11 mouse cellular contexts compared by ENCODE assay signal in the genomic region with DNA sequence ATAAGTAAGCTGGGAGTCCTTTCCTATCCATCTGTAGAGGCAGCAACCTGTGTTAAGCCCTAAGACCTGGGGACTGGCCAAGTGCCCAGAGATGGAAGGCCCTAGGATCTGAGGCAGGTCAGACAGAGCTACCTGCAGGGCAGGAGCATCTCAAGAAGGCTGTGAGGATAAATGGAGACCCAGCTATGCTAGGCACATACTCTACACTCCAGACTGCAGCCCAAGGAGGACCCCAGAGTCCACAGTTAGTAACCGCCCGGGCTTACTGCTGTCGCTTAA. TPM values are rescaled to one million over a fixed set of nuclear protein-coding genes. Genes with fewer than 3 reads are reported as not detected.
DNase-seq lines count a peak whose midpoint lies in the region; ATAC-seq and TF ChIP-seq lines count a peak whose summit lies in the region.
"Had no signal": no experiment of that assay in that cellular context is flagged by ENCODE, and none has a peak within 500 bp of the region (broad histone marks: within the 10 kb centered on the region; RNA-seq: fewer than 3 reads in every experiment).

No protein-coding gene starts in this region.

- peak overlapping the region; percentile 57 for H3K4me2 ChIP-seq in lung, embryonic 14.5 days
- H3K4me2 ChIP-seq in forebrain, embryonic 16.5 days (ENCODE audit: low read length), result no peak overlapping the region
- peak overlapping the region; percentile 38 for H3K4me2 ChIP-seq in intestine, embryonic 16.5 days (ENCODE audit: low read depth, low read length)
- no peak overlapping the region for H3K4me2 ChIP-seq in neural tube, embryonic 14.5 days (ENCODE audit: low read depth, low read length)

- H3K9me3 ChIP-seq in lung, embryonic 14.5 days (ENCODE audit: low read depth, low read length), result no peaks in the 10 kb centered on the region
- no peaks in the 10 kb centered on the region for H3K9me3 ChIP-seq in forebrain, embryonic 16.5 days (ENCODE audit: control insufficient read depth, low read length)
- no peaks in the 10 kb centered on the region for H3K9me3 ChIP-seq in intestine, embryonic 16.5 days (ENCODE audit: control insufficient read depth, low read length)
- H3K9me3 ChIP-seq in neural tube, embryonic 14.5 days (ENCODE audit: control insufficient read depth, low read length), result no peaks in the 10 kb centered on the region
- H3K9me3 ChIP-seq: G1E had no signal

- no peak overlapping the region for H3K4me3 ChIP-seq in lung, embryonic 14.5 days (ENCODE audit: low read depth, low read length)
- no peak overlapping the region for H3K4me3 ChIP-seq in forebrain, embryonic 16.5 days (replicated peaks; ENCODE audit: low read length)
- H3K4me3 ChIP-seq in intestine, embryonic 16.5 days (ENCODE audit: low read length), result 0 out of 2 replicates have a peak overlapping the region, but pooled peaks have one; percentile 4
- no peak overlapping the region for H3K4me3 ChIP-seq in neural tube, embryonic 14.5 days (ENCODE audit: low read depth, low read length)

- peak overlapping the region; percentile 94 for H3K27ac ChIP-seq in lung, embryonic 14.5 days (ENCODE audit: low read depth)
- peak overlapping the region; percentile 63 for H3K27ac ChIP-seq in forebrain, embryonic 16.5 days (ENCODE audit: low read length)
- peak overlapping the region; percentile 89 for H3K27ac ChIP-seq in intestine, embryonic 16.5 days (ENCODE audit: low read length)
- H3K27ac ChIP-seq in neural tube, embryonic 14.5 days (ENCODE audit: low read depth, low read length), result peak overlapping the region; percentile 62; the same call in 1 of the 2 replicates

- H3K36me3 ChIP-seq in lung, embryonic 14.5 days (ENCODE audit: insufficient read depth), result peaks cover 92% of the 10 kb centered on the region
- peaks cover 29% of the 10 kb centered on the region for H3K36me3 ChIP-seq in forebrain, embryonic 16.5 days (ENCODE audit: control insufficient read depth, insufficient read depth)
- H3K36me3 ChIP-seq in intestine, embryonic 16.5 days (ENCODE audit: control insufficient read depth, insufficient read depth, low read length), result peaks cover 47% of the 10 kb centered on the region
- peaks cover 53% of the 10 kb centered on the region for H3K36me3 ChIP-seq in neural tube, embryonic 14.5 days (ENCODE audit: control insufficient read depth, insufficient read depth, low read length)

- peaks cover 64% of the 10 kb centered on the region for H3K4me1 ChIP-seq in lung, embryonic 14.5 days (ENCODE audit: insufficient read depth)
- peaks cover 61% of the 10 kb centered on the region for H3K4me1 ChIP-seq in forebrain, embryonic 16.5 days (replicated peaks; ENCODE audit: control insufficient read depth, insufficient read depth, low read length)
- peaks cover 69% of the 10 kb centered on the region for H3K4me1 ChIP-seq in intestine, embryonic 16.5 days (ENCODE audit: control insufficient read depth, insufficient read depth, low read length)
- H3K4me1 ChIP-seq in neural tube, embryonic 14.5 days (ENCODE audit: control insufficient read depth, insufficient read depth, low read length), result peaks cover 58% of the 10 kb centered on the region

- H3K9ac ChIP-seq in lung, embryonic 14.5 days, result 0 out of 2 replicates have a peak overlapping the region, but pooled peaks have one; percentile 17
- peak overlapping the region; percentile 35; the same call in 1 of the 2 replicates for H3K9ac ChIP-seq in forebrain, embryonic 16.5 days (replicated peaks; ENCODE audit: low read depth, low read length)
- H3K9ac ChIP-seq in intestine, embryonic 16.5 days (ENCODE audit: low read depth, low read length), result peak overlapping the region; percentile 50
- H3K9ac ChIP-seq in neural tube, embryonic 14.5 days (replicated peaks; ENCODE audit: low read depth, low read length), result no peak overlapping the region

- WGBS in lung, embryonic 14.5 days, result 25% methylated on average over 3 of the region's 3 CpGs
- 67% methylated on average over 3 of the region's 3 CpGs for WGBS in forebrain, embryonic 16.5 days
- 78% methylated on average over 3 of the region's 3 CpGs for WGBS in intestine, embryonic 16.5 days
- 86% methylated on average over 3 of the region's 3 CpGs for WGBS in neural tube, embryonic 14.5 days

- no peak for TF ChIP-seq CTCF in lung, embryonic 14.5 days (IDR thresholded peaks at IDR 0.05; ENCODE audit: low read depth)

- peak; percentile 35 for DNase-seq in lung, embryonic 14.5 days
- DNase-seq in lung, postnatal 25 days (ENCODE audit: low spot score), result no peak
- DNase-seq in thymus, postnatal 25 days, result no peak
- no peak for DNase-seq in urinary bladder, postnatal 14 days (ENCODE audit: low spot score)
- DNase-seq: cerebellum, adult 11-12 months; heart, postnatal 14 days had no signal

- H3K27me3 ChIP-seq in lung, embryonic 14.5 days (ENCODE audit: insufficient read depth, low read length), result no peaks in the 10 kb centered on the region
- no peaks in the 10 kb centered on the region for H3K27me3 ChIP-seq in forebrain, embryonic 16.5 days (replicated peaks; ENCODE audit: control insufficient read depth, insufficient read depth, low read length)
- H3K27me3 ChIP-seq in intestine, embryonic 16.5 days (replicated peaks; ENCODE audit: control insufficient read depth, insufficient read depth, low read length), result no peaks in the 10 kb centered on the region
- no peaks in the 10 kb centered on the region for H3K27me3 ChIP-seq in neural tube, embryonic 14.5 days (ENCODE audit: control insufficient read depth, insufficient read depth, low read length)

- ATAC-seq in lung, embryonic 14.5 days (ENCODE audit: insufficient read depth), result no peak
- ATAC-seq in forebrain, embryonic 16.5 days, result no peak
- ATAC-seq in intestine, embryonic 16.5 days, result no peak; the same call in 1 of the 2 replicates
- ATAC-seq in neural tube, embryonic 14.5 days (ENCODE audit: low read depth), result no peak
- ATAC-seq in monocyte, adult 5-6 weeks (replicated peaks; ENCODE audit: insufficient number of reproducible peaks, low FRiP score, low TSS enrichment, poor library complexity, severe bottlenecking), result no peak

RNA-seq across cellular contexts. Expression of a gene that starts 13.4 kb away (rescaled TPM):
- 140 and 166 TPM in 2 replicates for polyA plus RNA-seq in lung, embryonic 14.5 days (2014; fragmentation: Nextera tagmentation; extraction: Ambion mirVana)
- 56.9 and 57.1 TPM in 2 replicates for polyA plus RNA-seq in forebrain, embryonic 16.5 days (2015; fragmentation: Nextera tagmentation; extraction: Ambion mirVana)
- polyA plus RNA-seq in intestine, embryonic 16.5 days (2015; fragmentation: Nextera tagmentation; extraction: Ambion mirVana), result 56.5 and 65.5 TPM in 2 replicates
- 57.9 and 59.2 TPM in 2 replicates for polyA plus RNA-seq in neural tube, embryonic 14.5 days (2014; fragmentation: Nextera tagmentation; extraction: Ambion mirVana)
- total RNA-seq in monocyte, adult 5-6 weeks (2017), result 151 to 190 TPM (median 176 TPM) in 3 replicates

RNA-seq across cellular contexts. Expression of a gene that starts 16.8 kb away (rescaled TPM):
- polyA plus RNA-seq in lung, embryonic 14.5 days (2014; fragmentation: Nextera tagmentation; extraction: Ambion mirVana), result 253 and 291 TPM in 2 replicates
- polyA plus RNA-seq in forebrain, embryonic 16.5 days (2015; fragmentation: Nextera tagmentation; extraction: Ambion mirVana), result 68.9 and 75.9 TPM in 2 replicates
- polyA plus RNA-seq in intestine, embryonic 16.5 days (2015; fragmentation: Nextera tagmentation; extraction: Ambion mirVana), result 168 and 186 TPM in 2 replicates
- 44.7 and 46.8 TPM in 2 replicates for polyA plus RNA-seq in neural tube, embryonic 14.5 days (2014; fragmentation: Nextera tagmentation; extraction: Ambion mirVana)
- 73.4 to 154 TPM (median 84.8 TPM) in 3 replicates for total RNA-seq in monocyte, adult 5-6 weeks (2017)

RNA-seq across cellular contexts. Expression of a gene that starts 17.4 kb away (rescaled TPM):
- 6.7 and 9.0 TPM in 2 replicates for polyA plus RNA-seq in lung, embryonic 14.5 days (2014; fragmentation: Nextera tagmentation; extraction: Ambion mirVana)
- polyA plus RNA-seq in forebrain, embryonic 16.5 days (2015; fragmentation: Nextera tagmentation; extraction: Ambion mirVana), result 0.65 and 0.92 TPM in 2 replicates
- 6.8 and 8.2 TPM in 2 replicates for polyA plus RNA-seq in intestine, embryonic 16.5 days (2015; fragmentation: Nextera tagmentation; extraction: Ambion mirVana)
- 1.3 and 3.5 TPM in 2 replicates for polyA plus RNA-seq in neural tube, embryonic 14.5 days (2014; fragmentation: Nextera tagmentation; extraction: Ambion mirVana)
- total RNA-seq in monocyte, adult 5-6 weeks (2017), result 4.3 to 8.3 TPM (median 5.6 TPM) in 3 replicates

RNA-seq across cellular contexts. Expression of a gene that starts 41.4 kb away (rescaled TPM):
- polyA plus RNA-seq in lung, embryonic 14.5 days (2014; fragmentation: Nextera tagmentation; extraction: Ambion mirVana), result 3.8 and 5.0 TPM in 2 replicates
- 1.8 and 2.4 TPM in 2 replicates for polyA plus RNA-seq in forebrain, embryonic 16.5 days (2015; fragmentation: Nextera tagmentation; extraction: Ambion mirVana)
- polyA plus RNA-seq in intestine, embryonic 16.5 days (2015; fragmentation: Nextera tagmentation; extraction: Ambion mirVana), result 2.1 and 2.7 TPM in 2 replicates
- polyA plus RNA-seq in neural tube, embryonic 14.5 days (2014; fragmentation: Nextera tagmentation; extraction: Ambion mirVana), result 2.7 and 3.4 TPM in 2 replicates
- 81.5 to 125 TPM (median 102 TPM) in 3 replicates for total RNA-seq in monocyte, adult 5-6 weeks (2017)
- total RNA-seq: G1E had no signal

RNA-seq across cellular contexts. Expression of a gene that starts 59.0 kb away (rescaled TPM):
- polyA plus RNA-seq in lung, embryonic 14.5 days (2014; fragmentation: Nextera tagmentation; extraction: Ambion mirVana), result 21.4 and 23.1 TPM in 2 replicates
- 18.8 and 22.9 TPM in 2 replicates for polyA plus RNA-seq in forebrain, embryonic 16.5 days (2015; fragmentation: Nextera tagmentation; extraction: Ambion mirVana)
- polyA plus RNA-seq in intestine, embryonic 16.5 days (2015; fragmentation: Nextera tagmentation; extraction: Ambion mirVana), result 12.4 and 13.2 TPM in 2 replicates
- 33.2 and 36.1 TPM in 2 replicates for polyA plus RNA-seq in neural tube, embryonic 14.5 days (2014; fragmentation: Nextera tagmentation; extraction: Ambion mirVana)
- total RNA-seq in monocyte, adult 5-6 weeks (2017), result 0.29 to 0.43 TPM in 2 of 3 replicates, not detected in the other
- polyA plus RNA-seq: G1E had no signal

Comparison
In these comparisons a context has a peak if more than half of its experiments do, and no peak if none do; other contexts are left out.
1. H3K4me2 ChIP-seq: peak in lung, embryonic 14.5 days (single experiment) and intestine, embryonic 16.5 days (single experiment); none in forebrain, embryonic 16.5 days (single experiment) and neural tube, embryonic 14.5 days (single experiment).
2. Peak in every context shown above with its lines, with median percentiles within 50 percentile points of each other: H3K27ac ChIP-seq.